Mouse (Mus musculus): ENCODE results near the gene Ulk4. TPM values are rescaled to one million over a fixed set of nuclear protein-coding genes. Genes with fewer than 3 reads are reported as not detected.
"Not testable (repeated sequence)": the region's sequence is repeated elsewhere in the genome, so short reads cannot be mapped to it uniquely, and the experiment has no call there.

The Ulk4 gene
- total RNA-seq, 2 experiments from 2014 or later = 7.2 to 7.5 TPM

- intact Hi-C loops (cut with DNase I) = no loop called here
- DNase-seq (ENCODE audit: extremely low spot score in 1 of 2, low spot score in 2 of 2) = no peak
Observed at GRCm38 (mm10) chr9:121061820-121062623, 215.0 kb downstream of the Ulk4 start.

- intact Hi-C loops (cut with DNase I) = no loop called here
- DNase-seq (ENCODE audit: extremely low spot score in 1 of 2, low spot score in 2 of 2) = no peak
Observed at GRCm38 (mm10) chr9:121060331-121060730, 216.7 kb downstream of the Ulk4 start.

- intact Hi-C loops (cut with DNase I) = no loop called here
- DNase-seq (ENCODE audit: extremely low spot score in 1 of 2, low spot score in 2 of 2) = no peak
Observed at GRCm38 (mm10) chr9:121059286-121059685, 217.7 kb downstream of the Ulk4 start.

GRCm38 (mm10) chr9:121058538-121058937, 218.5 kb downstream of the Ulk4 start:
- intact Hi-C loops (cut with DNase I) = no loop called here
- no peak for DNase-seq (ENCODE audit: extremely low spot score in 1 of 2, low spot score in 2 of 2)

GRCm38 (mm10) chr9:121058116-121058515, 218.9 kb downstream of the Ulk4 start:
- peak in 1 of 2 experiments; percentile 60 for DNase-seq (ENCODE audit: extremely low spot score in 1 of 2, low spot score in 2 of 2)
- intact Hi-C loops (cut with DNase I) = no loop called here

GRCm38 (mm10) chr9:121057401-121057800, 219.6 kb downstream of the Ulk4 start:
- intact Hi-C loops (cut with DNase I) = no loop called here
- DNase-seq (ENCODE audit: extremely low spot score in 1 of 2, low spot score in 2 of 2) = peak in 1 of 2 experiments; percentile 70

GRCm38 (mm10) chr9:121056526-121056925, 220.5 kb downstream of the Ulk4 start:
- DNase-seq (ENCODE audit: extremely low spot score in 1 of 2, low spot score in 2 of 2) = no peak
- intact Hi-C loops (cut with DNase I) = no loop called here

GRCm38 (mm10) chr9:121056036-121056435, 221.0 kb downstream of the Ulk4 start:
- DNase-seq (ENCODE audit: extremely low spot score in 1 of 2, low spot score in 2 of 2) = no peak
- intact Hi-C loops (cut with DNase I) = no loop called here

GRCm38 (mm10) chr9:121045657-121046056, 231.3 kb downstream of the Ulk4 start:
- DNase-seq (ENCODE audit: extremely low spot score in 1 of 2, low spot score in 2 of 2); intact Hi-C loops (cut with DNase I): not testable (repeated sequence)

GRCm38 (mm10) chr9:121044471-121045206, 232.4 kb downstream of the Ulk4 start:
- no peak for DNase-seq (ENCODE audit: extremely low spot score in 1 of 2, low spot score in 2 of 2)
- intact Hi-C loops (cut with DNase I) = no loop called here

GRCm38 (mm10) chr9:121043021-121043420, 234.0 kb downstream of the Ulk4 start:
- intact Hi-C loops (cut with DNase I) = no loop called here
- no peak for DNase-seq (ENCODE audit: extremely low spot score in 1 of 2, low spot score in 2 of 2)

GRCm38 (mm10) chr9:121038396-121038795, 238.6 kb downstream of the Ulk4 start:
- intact Hi-C loops (cut with DNase I) = no loop called here
- DNase-seq (ENCODE audit: extremely low spot score in 1 of 2, low spot score in 2 of 2) = peak in 1 of 2 experiments; percentile 6

- intact Hi-C loops (cut with DNase I) = no loop called here
- DNase-seq (ENCODE audit: extremely low spot score in 1 of 2, low spot score in 2 of 2) = no peak
Observed at GRCm38 (mm10) chr9:121037975-121038374, 239.0 kb downstream of the Ulk4 start.

GRCm38 (mm10) chr9:121035296-121035695, 241.7 kb downstream of the Ulk4 start:
- intact Hi-C loops (cut with DNase I) = no loop called here
- DNase-seq (ENCODE audit: extremely low spot score in 1 of 2, low spot score in 2 of 2) = no peak

GRCm38 (mm10) chr9:121033596-121033995, 243.4 kb downstream of the Ulk4 start:
- intact Hi-C loops (cut with DNase I) = no loop called here
- no peak for DNase-seq (ENCODE audit: extremely low spot score in 1 of 2, low spot score in 2 of 2)

- DNase-seq (ENCODE audit: extremely low spot score in 1 of 2, low spot score in 2 of 2) = peak in 1 of 2 experiments; percentile 13
- intact Hi-C loops (cut with DNase I) = no loop called here
Observed at GRCm38 (mm10) chr9:121032322-121032964, 244.6 kb downstream of the Ulk4 start.

- peak in 1 of 2 experiments; percentile 10 for DNase-seq (ENCODE audit: extremely low spot score in 1 of 2, low spot score in 2 of 2)
Observed at GRCm38 (mm10) chr9:121030949-121031348, 246.0 kb downstream of the Ulk4 start.

GRCm38 (mm10) chr9:121029786-121030185, 247.2 kb downstream of the Ulk4 start:
- DNase-seq (ENCODE audit: extremely low spot score in 1 of 2, low spot score in 2 of 2) = peak in 1 of 2 experiments; percentile 27

More at GRCm38 (mm10) chr9:121030949-121031348, 246.0 kb downstream of the Ulk4 start:
- intact Hi-C loops (cut with DNase I) = no loop called here

GRCm38 (mm10) chr9:121023526-121024264, 253.3 kb downstream of the Ulk4 start:
- DNase-seq (ENCODE audit: extremely low spot score in 1 of 2, low spot score in 2 of 2) = no peak

More at GRCm38 (mm10) chr9:121029786-121030185, 247.2 kb downstream of the Ulk4 start:
- intact Hi-C loops (cut with DNase I) = no loop called here

More at GRCm38 (mm10) chr9:121023526-121024264, 253.3 kb downstream of the Ulk4 start:
- intact Hi-C loops (cut with DNase I) = no loop called here
